Mouse (Mus musculus) frontal cortex, adult (tissue): ENCODE measurements around the gene Rfx8.

Experiments
- ATAC-seq: cut with Nextera tagmentation; 2 replicates; pipeline ENCODE4 v1.9.2; 2017; ENCODE audit warnings: mild to moderate bottlenecking, moderate library complexity, mixed read lengths; ENCODE audit not compliant: low TSS enrichment

The Rfx8 gene

DNA sequence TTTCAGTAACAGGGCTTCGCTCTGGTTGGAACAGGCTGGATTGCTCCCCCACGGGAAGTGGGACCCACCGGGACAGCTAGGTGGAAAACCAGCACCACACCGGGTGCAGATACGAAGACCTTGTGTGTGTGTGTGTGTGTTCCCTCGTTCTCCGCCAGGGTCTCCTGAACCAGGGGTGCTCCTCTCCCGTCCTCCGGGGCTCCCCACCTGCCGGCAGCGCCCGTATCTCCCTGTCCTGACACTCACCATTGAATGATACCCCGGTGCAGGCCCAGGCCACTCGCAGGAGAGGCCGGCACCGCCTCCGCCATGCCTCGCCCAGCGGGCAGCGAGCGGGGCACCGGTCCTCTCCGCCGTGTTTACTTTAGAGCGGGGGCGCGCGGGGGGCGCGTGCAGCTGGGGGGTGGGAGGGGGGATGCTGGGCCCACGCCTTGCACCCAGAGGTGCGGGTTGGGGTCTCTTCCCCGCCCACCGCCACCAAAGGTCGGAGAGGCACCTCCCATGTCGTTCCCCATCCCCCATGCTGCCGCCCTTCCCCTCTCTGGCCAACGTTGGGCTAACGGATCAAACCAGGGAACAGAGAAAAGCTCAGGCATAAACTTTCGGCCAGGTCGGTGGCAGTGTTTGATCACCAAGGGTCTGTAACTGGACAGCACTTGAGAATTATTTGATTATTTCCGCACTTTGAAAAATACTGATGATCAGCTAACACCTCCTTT is at the start of gene Rfx8:
Gene Rfx8, minus strand, starts transcription at position 366 of the 719 bp plus-strand sequence.
- peak; percentile 41 for ATAC-seq

DNA sequence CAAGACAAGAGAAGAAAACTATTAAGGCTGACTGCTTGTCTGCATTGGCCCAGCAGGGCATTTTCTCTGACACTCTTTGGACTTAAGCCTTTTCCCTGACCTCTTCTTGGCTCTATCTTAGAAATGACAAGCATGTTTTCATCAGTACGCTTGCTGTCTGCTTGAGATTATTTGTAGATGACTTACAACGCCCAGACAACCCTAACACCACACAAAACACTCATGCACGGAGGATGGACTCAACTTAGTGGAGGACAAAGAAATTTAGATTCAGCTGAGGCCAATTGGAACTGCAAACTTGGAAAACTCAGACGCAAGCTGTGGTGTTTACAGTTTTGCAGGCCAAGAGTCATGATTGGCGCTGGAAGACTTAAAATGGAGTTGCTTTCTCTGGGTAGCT is 49.6 kb upstream of the Rfx8 start:
- no peak for ATAC-seq

DNA sequence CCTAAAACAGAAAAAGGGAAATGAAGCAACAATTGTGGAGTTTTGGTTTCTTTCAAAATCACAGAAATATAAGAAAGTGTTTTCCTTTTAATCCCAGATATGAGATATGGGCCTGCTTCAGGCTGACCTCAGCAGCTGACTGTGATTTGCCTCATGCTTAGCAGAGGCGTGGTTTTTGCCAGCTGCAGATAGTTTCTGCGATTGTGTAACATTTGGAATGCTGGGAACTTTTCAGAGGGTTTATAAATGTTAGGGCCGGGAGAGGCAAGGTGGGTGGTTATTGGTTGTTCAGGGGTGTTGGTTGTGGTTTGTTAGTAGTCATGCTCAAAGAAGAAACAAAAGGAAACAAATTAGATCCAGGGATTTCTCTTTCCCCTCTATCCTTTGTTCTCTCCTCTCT is 47.2 kb upstream of the Rfx8 start:
- no peak for ATAC-seq

DNA sequence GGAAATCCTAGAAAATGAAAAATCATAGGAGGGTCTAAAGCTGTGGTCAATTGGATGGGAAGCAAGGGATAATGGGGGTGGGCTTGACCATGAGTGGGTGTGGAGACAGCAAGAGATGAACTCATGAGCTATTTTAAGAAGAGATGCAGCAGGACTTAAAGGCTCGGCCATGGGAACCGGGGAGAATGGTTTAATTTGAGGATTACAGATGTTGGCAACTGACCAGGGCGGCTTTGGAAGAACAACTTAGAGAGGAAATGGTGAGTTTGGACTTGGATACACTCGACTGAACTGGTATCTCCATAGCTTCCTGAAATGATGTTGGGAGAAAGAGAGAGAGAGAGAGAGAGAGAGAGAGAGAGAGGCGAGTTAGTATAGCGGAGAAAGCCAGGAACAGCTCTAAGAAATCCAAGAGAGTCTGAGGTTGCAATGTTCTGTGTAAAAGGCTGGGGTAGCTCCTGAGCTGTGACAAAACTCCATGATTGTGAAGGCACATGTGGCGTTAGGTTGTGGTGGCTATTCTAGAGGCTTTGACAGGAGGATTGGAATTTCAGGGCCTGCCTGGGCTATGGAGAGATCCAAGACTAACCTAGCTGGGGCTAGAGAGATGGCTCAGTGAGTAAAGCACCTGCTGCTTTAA is 45.2 kb upstream of the Rfx8 start:
- no peak for ATAC-seq

DNA sequence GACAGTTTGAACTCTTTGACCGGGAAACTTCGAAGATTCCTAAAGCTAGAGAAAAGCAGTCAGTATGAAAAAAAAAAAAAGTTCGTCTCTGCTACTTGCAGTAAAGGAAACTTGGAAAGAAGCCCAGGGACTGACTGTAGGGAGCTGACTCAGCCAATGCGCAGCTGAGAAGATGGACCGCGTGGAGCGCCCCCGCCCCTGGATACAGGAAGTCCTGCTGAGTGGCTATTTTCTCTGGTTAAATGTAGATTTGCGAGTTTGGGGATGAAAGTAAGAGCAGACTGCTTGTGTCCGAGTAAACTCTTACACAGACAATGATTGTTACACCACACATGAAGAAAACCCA is 41.2 kb upstream of the Rfx8 start:
- peak; percentile 92 for ATAC-seq

DNA sequence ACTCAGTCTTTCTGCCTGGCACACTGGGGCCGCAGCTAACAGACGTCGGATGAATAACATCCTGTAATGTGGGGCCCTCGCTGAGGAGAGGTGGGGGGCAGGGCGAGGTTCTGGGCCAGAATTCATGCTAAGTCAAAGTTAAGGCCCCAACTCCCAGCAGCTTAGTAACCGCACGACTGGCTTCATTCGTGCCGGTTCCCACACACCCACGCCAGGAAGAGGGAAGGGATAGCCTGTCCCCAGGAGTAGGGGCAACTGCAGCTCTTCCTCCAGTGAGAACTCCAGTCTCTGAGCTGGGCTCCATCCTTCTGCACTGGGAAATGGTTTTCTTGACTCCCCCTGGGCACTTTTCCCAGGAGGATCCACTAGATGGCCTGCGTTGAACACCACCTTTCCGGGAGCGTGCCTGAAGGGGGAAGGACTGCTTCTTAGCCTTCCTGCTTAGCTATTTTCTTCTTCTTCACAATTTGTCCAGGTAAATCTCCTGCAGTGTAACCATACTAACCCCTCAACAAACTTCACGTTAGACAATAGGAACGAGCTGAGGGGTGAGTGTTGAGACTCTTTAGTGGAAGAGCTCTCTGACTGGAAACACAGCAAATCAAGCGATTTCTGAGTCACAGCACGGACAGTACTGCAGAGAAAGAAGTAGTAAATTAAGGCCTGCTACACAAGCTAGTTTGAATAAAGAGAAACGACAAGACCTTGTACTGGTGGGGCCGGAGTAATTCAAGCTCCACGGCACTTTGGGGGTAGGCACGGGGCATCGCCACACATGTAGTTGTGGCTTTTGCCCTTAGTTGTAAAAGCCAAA is 40.6 kb upstream of the Rfx8 start:
- ATAC-seq, result peak; percentile 93

DNA sequence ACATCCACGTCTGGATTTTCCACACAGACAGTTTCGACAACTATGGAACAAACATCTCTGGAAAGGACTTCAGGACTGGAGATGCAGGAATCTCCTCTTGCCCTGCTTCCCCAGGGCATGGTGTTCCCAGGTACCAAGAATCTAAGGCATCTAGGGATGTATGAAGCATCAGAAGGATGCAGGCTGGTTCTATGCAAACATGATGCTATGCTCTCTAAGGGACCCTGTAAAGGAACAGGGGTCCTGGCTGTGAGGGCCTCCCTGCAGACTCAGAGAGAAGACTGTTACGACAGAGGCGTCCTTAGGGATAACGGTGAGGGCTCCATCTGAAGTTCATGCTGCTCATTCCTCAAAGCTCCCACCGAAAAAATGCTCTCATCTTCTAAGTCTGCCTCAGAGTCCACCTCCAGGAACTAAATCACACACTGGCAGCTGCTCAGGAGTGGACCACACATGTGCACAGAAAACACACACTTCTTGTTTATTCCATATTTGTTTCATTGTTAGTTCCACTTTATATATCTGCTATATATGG is 39.5 kb upstream of the Rfx8 start:
- ATAC-seq, result no peak

DNA sequence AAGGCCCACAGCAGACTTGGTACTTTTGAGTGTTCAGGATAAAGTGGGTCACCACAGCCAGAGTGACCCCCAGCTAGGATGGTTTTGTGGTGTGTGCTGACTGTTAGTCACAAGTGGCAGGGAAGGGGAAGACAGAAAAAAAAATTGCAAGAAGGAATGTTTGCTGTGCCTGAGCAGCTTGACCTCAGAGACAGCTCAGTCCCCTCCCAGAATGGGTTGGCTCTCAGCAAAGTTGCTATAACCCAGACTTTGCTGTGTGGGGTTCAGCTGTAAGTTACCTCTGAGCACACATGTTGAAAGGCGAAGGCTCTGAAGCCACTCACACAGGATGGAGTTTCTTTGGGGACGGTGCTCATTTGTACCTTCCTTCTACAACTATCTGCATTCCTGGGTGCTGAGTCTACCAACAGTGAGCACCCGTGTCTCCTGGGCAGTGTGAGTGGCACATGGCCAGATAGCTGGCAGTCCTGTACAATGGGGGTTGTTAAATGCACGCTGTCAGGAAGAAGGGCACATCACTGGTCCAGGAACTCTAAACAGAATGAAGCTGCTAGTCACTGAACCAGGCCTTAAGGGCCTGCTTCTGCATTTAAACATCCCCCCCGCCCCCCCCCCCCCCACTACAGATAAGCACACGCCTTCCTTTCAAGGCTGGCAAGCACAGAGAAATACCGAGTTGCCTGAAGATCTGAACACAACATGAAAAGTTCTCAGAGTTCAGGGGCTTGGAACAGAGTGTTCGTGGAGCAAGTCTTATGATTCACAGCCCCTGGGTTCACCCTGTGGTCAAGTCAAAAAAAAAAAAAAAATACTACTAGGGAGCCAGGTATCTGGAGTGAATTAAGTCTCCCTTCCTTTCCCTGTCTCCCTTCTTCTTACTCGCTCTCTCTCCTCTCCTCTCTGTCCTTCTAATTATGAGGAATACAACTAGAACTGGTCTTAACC is 38.7 kb upstream of the Rfx8 start:
- no peak for ATAC-seq

DNA sequence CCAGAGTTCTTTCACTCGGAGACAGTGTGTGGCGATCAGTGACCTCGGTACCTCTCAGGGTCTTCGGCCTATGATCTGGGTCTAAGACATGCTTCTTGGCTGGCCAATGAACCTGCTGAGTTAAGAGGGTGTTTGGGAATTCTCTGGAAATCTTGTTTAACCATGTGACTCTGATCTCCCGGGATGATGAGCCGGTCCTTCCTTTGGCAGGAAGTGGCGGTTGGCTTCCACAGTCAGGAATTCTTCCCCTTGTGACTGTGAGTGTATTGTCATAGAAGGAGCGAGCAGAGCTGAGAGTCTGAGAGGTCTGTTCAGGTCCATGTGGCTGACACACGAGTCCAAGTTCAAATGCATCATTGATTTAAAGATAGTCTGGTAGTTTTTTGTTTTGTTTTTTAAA is 37.4 kb upstream of the Rfx8 start:
- no peak for ATAC-seq

DNA sequence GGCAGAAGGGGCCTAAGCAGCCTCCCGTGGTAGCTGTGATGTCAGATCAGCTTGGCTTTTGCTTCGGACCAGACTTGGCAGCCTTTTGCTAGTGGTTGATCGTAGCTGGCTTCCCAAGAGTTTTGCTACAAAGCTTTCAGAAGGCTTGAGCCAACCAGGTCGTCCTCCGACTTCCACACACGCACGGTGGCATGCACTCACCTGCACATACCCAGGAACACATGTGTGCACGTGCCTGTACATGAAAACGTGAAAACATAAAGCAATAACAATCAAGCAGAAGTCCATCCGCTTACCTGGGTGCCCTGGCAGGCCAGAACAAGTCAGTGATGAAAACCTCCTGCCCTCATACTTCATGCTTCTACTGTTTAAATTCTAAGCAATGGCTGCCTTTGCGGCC is 36.2 kb upstream of the Rfx8 start:
- ATAC-seq, result no peak

DNA sequence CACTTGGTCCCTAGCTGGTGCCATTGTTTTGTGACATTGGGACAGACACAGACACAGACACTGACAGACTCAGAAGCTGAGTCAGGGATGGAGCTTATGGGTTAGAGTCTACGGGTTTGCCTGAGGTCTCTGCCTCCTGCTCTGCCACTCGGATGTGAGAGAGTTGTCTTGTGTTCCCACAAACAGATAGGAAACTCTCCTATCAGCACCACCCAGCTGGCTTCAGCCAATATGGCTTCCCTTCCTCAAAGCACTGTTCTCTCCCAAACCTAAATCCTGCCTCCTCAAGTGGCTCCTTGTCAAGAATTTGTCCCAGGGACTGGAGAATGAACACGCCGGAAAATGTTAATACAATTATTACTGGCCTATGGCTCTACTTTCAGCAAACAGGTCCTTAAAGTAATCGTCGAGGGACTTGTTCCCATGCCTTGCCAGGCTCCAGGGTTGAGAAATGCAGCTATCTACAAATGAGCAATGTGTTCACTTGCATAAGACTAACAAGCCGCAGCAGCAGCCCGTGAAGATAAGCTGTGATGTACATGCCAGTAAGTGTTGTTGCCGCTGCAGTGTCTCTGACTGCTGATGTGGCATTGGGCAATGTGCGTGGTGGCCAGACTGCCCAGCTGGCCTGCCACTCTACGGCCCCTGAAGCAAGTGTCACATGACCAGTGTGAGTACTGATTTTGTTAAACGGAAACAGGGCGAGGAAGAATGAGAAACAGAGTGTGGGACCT is 33.6 kb upstream of the Rfx8 start:
- ATAC-seq, result no peak

DNA sequence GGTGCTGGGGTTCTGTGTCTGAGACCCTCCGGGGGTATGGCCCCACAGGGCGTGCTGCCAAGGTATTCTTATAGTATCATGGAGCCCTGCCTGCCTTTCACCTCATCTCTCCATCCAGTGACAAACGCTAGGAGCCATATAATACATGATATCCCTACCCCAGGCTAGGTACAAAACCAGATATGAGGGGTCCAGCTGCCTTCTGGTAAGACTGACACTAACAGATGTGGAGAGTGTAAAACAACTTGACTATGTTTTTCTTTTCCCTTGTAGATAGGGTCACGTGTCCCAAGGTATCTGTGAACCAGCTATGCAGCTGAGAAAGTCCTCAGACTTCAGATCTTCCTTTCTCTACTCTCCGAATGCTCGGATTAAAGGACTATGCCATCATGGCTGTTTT is 30.7 kb upstream of the Rfx8 start:
- no peak for ATAC-seq

DNA sequence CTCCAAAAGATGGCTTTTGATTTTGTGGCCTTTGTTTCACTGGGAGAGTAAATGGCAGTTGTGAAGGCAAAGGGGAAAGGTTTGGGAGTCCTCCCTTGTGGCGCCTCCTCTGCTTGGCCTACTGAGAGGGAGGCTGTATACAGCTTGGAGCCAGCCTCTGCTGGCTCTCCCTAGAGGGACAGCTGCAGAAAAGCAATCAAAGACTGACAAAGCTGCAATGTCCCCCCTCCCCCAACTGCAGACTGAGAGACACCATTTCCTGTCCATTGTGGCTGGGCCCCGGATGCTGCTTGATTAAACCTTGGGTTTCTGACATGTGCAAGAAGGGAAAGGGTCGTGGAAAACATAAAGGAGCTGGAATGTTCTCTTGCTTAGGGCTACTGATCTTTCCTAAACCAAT is 28.9 kb upstream of the Rfx8 start:
- 0 out of 2 replicates have a peak, but pooled peaks have one; percentile 44 for ATAC-seq

DNA sequence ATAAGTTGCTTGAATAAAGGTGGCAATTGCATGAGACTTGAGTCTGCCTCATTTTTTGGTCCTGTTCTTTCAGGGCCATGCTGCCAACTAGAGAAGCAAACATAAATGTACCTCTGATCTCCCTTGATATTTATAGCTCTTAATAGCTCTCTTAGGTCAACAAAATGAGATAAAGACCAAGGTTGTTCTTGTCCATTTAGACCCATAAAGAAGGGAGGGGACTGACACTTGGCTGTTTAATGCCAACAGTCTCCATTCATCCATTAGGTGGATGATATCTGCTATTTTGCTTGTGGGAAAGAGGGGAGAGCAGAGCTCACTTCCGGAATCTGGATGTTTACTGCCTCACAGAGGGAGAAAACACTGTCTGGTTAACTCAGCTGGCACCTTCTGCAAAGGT is 28.4 kb upstream of the Rfx8 start:
- ATAC-seq, result no peak

DNA sequence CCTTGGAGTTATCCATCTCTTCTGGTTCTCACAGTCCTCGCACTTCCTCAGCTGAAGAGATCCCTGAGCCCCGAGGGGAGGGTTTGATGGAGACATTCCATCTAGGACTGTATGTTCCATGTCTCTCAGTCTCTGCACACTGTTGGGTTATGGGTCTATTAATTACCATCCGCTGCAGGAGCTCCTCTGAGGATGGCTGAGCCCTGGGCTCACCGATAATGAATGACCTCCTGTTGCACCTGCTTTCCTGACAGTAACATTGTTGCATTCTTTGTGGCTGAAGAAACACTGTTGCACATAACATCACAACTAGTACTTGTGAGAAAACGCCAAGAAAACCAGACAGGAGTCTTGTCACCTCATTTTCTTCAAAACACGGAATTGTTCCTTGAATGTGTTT is 27.9 kb upstream of the Rfx8 start:
- ATAC-seq, result no peak

DNA sequence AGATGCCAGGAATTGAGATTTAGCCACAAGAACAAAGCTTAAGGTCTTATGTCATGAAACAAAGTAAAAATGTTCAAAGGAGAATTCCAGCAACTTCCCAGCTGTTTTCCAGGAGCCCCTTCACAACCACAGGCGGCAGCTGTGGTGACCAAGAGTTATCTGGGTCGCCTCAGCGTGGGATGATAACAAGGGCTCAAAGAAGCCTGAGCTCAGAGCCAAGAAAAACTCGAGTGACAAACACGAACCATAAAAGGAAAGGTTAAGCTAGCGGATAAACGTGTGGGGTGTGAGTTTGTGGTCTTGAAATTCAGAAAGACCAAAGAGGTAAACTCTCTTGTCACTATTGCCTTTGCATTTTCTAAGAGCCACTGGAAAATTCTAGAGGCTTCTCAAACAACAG is 25.7 kb upstream of the Rfx8 start:
- ATAC-seq, result no peak

DNA sequence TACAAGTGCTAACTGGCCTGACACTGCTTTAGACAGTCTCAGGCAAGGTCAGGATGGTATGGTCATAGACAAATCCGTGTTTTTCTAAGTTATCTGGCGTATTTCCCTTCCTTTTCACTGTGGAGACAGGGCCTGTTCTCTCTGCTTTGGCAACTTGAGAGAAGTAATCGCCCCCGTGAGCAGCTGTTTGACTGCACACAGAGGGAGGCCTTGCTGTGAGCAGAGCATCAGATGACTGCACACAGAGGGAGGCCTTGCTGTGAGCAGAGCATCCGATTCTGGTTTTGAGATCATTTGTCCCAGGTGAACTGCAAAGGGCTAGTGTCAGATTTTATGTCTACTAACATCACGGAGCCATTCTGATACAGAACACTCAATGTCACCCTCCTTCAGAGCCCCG is 20.2 kb upstream of the Rfx8 start:
- ATAC-seq, result peak; percentile 99

DNA sequence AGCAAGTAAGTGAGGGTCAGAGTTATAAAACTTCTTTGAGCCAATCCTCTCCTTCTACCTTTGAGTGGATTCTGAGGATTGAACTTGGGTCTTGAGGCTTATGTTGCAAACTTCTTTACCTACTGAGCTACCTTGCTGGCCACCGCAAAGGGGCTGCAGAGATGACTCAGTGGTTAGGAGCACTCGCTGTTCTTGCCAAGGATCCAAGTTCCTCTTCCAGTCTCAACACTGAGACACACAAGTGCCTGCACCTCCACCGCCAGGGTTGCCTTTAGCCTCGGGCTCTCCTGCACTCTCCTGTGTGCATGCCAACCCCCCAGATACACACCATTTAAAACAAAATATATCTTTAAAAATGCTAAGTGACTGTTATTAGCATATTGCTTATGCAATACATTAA is 19.2 kb upstream of the Rfx8 start:
- ATAC-seq, result no peak

DNA sequence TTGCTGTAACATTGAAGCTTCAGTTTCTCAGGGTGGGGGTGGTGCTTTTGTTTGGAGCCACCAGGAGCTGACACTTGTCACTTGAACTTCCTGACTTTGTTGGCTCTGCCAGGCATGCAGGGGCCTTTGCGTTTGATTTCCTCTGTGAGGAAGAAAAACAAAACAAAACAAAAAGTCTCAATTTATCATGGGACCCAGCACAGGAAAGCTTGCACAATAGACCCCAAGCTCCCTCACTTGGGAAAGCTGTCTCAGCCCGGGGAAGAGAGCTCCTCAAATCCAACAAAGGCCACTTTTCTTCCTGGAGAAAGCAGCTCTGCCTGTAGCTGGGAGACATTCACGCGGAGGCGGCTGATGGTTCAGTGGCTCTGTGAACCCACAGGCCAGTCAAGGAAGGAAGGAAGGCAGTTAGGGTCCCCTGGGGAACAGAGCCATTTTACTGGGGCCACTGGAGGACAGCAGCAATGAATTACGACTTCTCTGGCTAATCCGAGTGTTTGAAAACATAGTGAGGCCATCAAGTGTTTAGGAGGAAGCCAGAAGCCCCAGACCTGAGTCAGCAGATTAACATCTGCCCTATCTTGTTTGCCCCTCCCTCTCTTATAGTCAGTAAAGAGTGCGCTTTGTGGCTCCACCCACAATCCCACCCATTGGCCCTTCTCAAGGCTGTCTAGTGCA is 15.3 kb upstream of the Rfx8 start:
- ATAC-seq, result no peak

DNA sequence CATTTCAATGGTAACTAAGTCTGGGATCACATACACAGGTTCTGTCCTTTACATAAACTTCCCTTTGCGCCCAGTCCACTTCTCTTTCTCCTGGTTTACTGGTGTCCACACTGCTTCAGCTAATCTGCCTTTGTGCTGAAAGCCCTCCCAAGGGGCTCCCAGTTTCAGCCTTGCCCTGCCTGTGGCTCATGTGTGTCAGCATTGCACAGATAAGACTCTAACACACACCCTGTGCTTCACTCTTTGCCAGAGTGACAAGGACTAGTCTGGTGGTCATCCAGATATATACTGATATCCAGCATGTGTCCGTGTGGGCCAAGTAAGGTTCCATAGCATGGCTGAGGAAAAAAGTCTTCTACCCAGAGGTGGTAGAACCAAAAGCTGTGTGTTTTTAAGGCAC is 14.7 kb upstream of the Rfx8 start:
- no peak for ATAC-seq
